Mouse (Mus musculus): ENCODE measurements around the gene Tspan15. TPM values are rescaled to one million over a fixed set of nuclear protein-coding genes. Genes with fewer than 3 reads are reported as not detected.

Gene Tspan15
- total RNA-seq, 1 experiment: 10.1 TPM

GRCm38 (mm10) chr10:62147466-62148248 is 83.4 kb downstream of the Tspan15 start:
- in situ Hi-C loops (cut with MboI; ENCODE audit: low sequenced_read_pairs in 2 of 2, unreplicated experiment in 2 of 2): no loop called here
- no peak overlapping the region for H3K27ac ChIP-seq (ENCODE audit: insufficient read depth, low read depth, low read length, poor library complexity, severe bottlenecking)
- TF ChIP-seq ZC3H11A (IDR thresholded peaks at IDR 0.05; ENCODE audit: borderline replicate concordance, low read depth, low read length): no peak
- no peak for TF ChIP-seq CHD2 (IDR thresholded peaks at IDR 0.05; ENCODE audit: low read depth, low read length)
- TF ChIP-seq ZNF384 (IDR thresholded peaks at IDR 0.05; ENCODE audit: low read depth, low read length): no peak
- TF ChIP-seq HCFC1 (IDR thresholded peaks at IDR 0.05; ENCODE audit: borderline replicate concordance, insufficient read depth, low read length): no peak
- no peak for TF ChIP-seq MAFK (IDR thresholded peaks at IDR 0.05; ENCODE audit: insufficient read depth, low read depth, low read length)

DNA sequence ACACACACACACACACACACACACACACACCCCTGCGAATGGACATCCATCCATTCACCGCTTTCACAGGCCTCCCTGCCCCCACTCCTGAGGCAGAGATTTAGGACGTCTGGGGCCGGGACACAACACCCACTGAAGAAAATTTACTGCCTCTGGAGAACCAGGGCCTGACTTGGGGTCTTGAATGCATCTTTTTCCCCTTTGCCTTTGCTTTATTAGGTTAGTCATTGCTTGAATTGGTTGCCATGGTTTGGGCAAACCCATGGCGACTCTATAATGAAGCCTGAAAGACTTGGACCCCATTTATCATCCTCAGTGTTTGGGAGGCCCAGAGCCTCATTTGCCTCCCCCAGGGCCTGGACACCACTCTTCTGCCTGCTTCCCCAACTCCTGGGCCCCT is 85.1 kb downstream of the Tspan15 start:
- H3K4me1 ChIP-seq (ENCODE audit: control insufficient read depth in 2 of 2, insufficient read depth in 2 of 2, low read length in 2 of 2, poor library complexity in 1 of 2): peaks cover 2 to 6% of the 10 kb centered on the region in 2 experiments; a peak in 1 of 4 replicates
- H3K27ac ChIP-seq (ENCODE audit: insufficient read depth, low read depth, low read length, poor library complexity, severe bottlenecking): no peak overlapping the region
- H3K9me3 ChIP-seq (ENCODE audit: control insufficient read depth, insufficient read depth, low read depth, low read length): no peaks in the 10 kb centered on the region
- TF ChIP-seq HCFC1 (IDR thresholded peaks at IDR 0.05; ENCODE audit: borderline replicate concordance, insufficient read depth, low read length) (no peak), CHD2 (IDR thresholded peaks at IDR 0.05; ENCODE audit: low read depth, low read length) (no peak)
- in situ Hi-C loops (cut with MboI; ENCODE audit: low sequenced_read_pairs in 2 of 2, unreplicated experiment in 2 of 2): no loop called here
- H3K4me3 ChIP-seq (ENCODE audit: insufficient read depth in 1 of 2, low read depth in 1 of 2, low read length in 2 of 2, poor library complexity in 1 of 2, severe bottlenecking in 1 of 2): no peak overlapping the region
- no peak overlapping the region for H3K9ac ChIP-seq (ENCODE audit: insufficient read depth, low read depth, low read length, poor library complexity, severe bottlenecking)
- DNase-seq (ENCODE audit: low read depth, low spot score): no peak
- no peaks in the 10 kb centered on the region for H3K36me3 ChIP-seq (ENCODE audit: control insufficient read depth, insufficient read depth, low read length, poor library complexity, severe bottlenecking)

More at GRCm38 (mm10) chr10:62147466-62148248, 83.4 kb downstream of the Tspan15 start:
- no peak for DNase-seq (ENCODE audit: low read depth, low spot score)
- Histone ChIP-seq H3K4me1 (ENCODE audit: control insufficient read depth in 2 of 2, insufficient read depth in 2 of 2, low read length in 2 of 2, poor library complexity in 1 of 2) (peaks cover 2 to 6% of the 10 kb centered on the region in 2 experiments; a peak in 1 of 4 replicates), H3K4me3 (ENCODE audit: insufficient read depth in 1 of 2, low read depth in 1 of 2, low read length in 2 of 2, poor library complexity in 1 of 2, severe bottlenecking in 1 of 2) (no peak overlapping the region), H3K9ac (ENCODE audit: insufficient read depth, low read depth, low read length, poor library complexity, severe bottlenecking) (no peak overlapping the region), H3K36me3 (ENCODE audit: control insufficient read depth, insufficient read depth, low read length, poor library complexity, severe bottlenecking) (no peaks in the 10 kb centered on the region), H3K9me3 (ENCODE audit: control insufficient read depth, insufficient read depth, low read depth, low read length) (no peaks in the 10 kb centered on the region)

DNA sequence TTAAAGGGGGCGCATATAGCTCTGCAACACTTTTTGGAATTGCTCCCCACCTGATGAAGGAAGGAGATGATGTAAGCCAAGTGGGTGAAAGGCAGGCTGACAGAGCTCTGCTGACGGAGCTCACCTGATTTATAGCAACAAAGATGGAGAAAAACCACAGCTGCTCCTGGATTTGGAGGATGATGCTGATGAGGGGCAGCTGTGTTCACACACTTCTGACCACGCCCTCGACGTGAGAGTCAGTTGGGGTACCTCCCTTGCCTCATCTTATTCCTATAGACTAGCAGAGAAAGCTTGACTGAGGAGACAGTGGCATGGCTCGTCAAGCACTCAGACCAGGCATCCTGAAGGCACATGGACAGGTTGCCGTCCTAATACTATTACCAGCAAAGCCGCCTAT is 87.2 kb downstream of the Tspan15 start, which contains the start of gene Fam241b:
Gene Fam241b (minus strand): TSS at position 101 of the 400 bp plus-strand sequence.
- in situ Hi-C loops (cut with MboI; ENCODE audit: low sequenced_read_pairs in 2 of 2, unreplicated experiment in 2 of 2): no loop called here
- no peaks in the 10 kb centered on the region for H3K9me3 ChIP-seq (ENCODE audit: control insufficient read depth, insufficient read depth, low read depth, low read length)
- no peak for DNase-seq (ENCODE audit: low read depth, low spot score)
- H3K4me3 ChIP-seq (ENCODE audit: insufficient read depth in 1 of 2, low read depth in 1 of 2, low read length in 2 of 2, poor library complexity in 1 of 2, severe bottlenecking in 1 of 2): no peak within 1 kb of the TSS
- H3K9ac ChIP-seq (ENCODE audit: insufficient read depth, low read depth, low read length, poor library complexity, severe bottlenecking): no peak within 1 kb of the TSS
- no peak within 1 kb of the TSS for H3K27ac ChIP-seq (ENCODE audit: insufficient read depth, low read depth, low read length, poor library complexity, severe bottlenecking)
- H3K36me3 ChIP-seq (ENCODE audit: control insufficient read depth, insufficient read depth, low read length, poor library complexity, severe bottlenecking): no peaks in the 10 kb centered on the region
- TF ChIP-seq ZNF384 (IDR thresholded peaks at IDR 0.05; ENCODE audit: low read depth, low read length) (no peak), CHD2 (IDR thresholded peaks at IDR 0.05; ENCODE audit: low read depth, low read length) (no peak), ZC3H11A (IDR thresholded peaks at IDR 0.05; ENCODE audit: borderline replicate concordance, low read depth, low read length) (no peak), MAFK (IDR thresholded peaks at IDR 0.05; ENCODE audit: insufficient read depth, low read depth, low read length) (no peak), HCFC1 (IDR thresholded peaks at IDR 0.05; ENCODE audit: borderline replicate concordance, insufficient read depth, low read length) (no peak)
- H3K4me1 ChIP-seq (ENCODE audit: control insufficient read depth in 2 of 2, insufficient read depth in 2 of 2, low read length in 2 of 2, poor library complexity in 1 of 2): peaks cover 2% of the 10 kb centered on the region in 2 experiments; a peak in 1 of 4 replicates

- no peaks in the 10 kb centered on the region for H3K36me3 ChIP-seq (ENCODE audit: control insufficient read depth, insufficient read depth, low read length, poor library complexity, severe bottlenecking)
- H3K9me3 ChIP-seq (ENCODE audit: control insufficient read depth, insufficient read depth, low read depth, low read length): no peaks in the 10 kb centered on the region
- no peak overlapping the region for H3K27ac ChIP-seq (ENCODE audit: insufficient read depth, low read depth, low read length, poor library complexity, severe bottlenecking)
- no peak overlapping the region for H3K4me3 ChIP-seq (ENCODE audit: insufficient read depth in 1 of 2, low read depth in 1 of 2, low read length in 2 of 2, poor library complexity in 1 of 2, severe bottlenecking in 1 of 2)
- TF ChIP-seq ZC3H11A (IDR thresholded peaks at IDR 0.05; ENCODE audit: borderline replicate concordance, low read depth, low read length) (no peak), HCFC1 (IDR thresholded peaks at IDR 0.05; ENCODE audit: borderline replicate concordance, insufficient read depth, low read length) (no peak), CHD2 (IDR thresholded peaks at IDR 0.05; ENCODE audit: low read depth, low read length) (no peak), MAFK (IDR thresholded peaks at IDR 0.05; ENCODE audit: insufficient read depth, low read depth, low read length) (no peak), ZNF384 (IDR thresholded peaks at IDR 0.05; ENCODE audit: low read depth, low read length) (no peak)
- H3K9ac ChIP-seq (ENCODE audit: insufficient read depth, low read depth, low read length, poor library complexity, severe bottlenecking): no peak overlapping the region
- DNase-seq (ENCODE audit: low read depth, low spot score): no peak
- peaks cover 6 to 18% of the 10 kb centered on the region in 2 experiments; a peak in 3 of 4 replicates for H3K4me1 ChIP-seq (ENCODE audit: control insufficient read depth in 2 of 2, insufficient read depth in 2 of 2, low read length in 2 of 2, poor library complexity in 1 of 2)
- in situ Hi-C loops (cut with MboI; ENCODE audit: low sequenced_read_pairs in 2 of 2, unreplicated experiment in 2 of 2): no loop called here
These were observed 93.0 kb downstream of the Tspan15 start for GRCm38 (mm10) chr10:62138040-62138439.

Measured in ES-E14 (cell line).